Mouse (Mus musculus) heart, embryonic 15.5 days (tissue): ENCODE measurements around the gene Zdhhc7. TPM values are rescaled to one million over a fixed set of nuclear protein-coding genes. Genes with fewer than 3 reads are reported as not detected.

Experiments used
- ATAC-seq: fragments of 200-750 bp; cut with Nextera tagmentation; replicated peaks from 2 replicates; pipeline ENCODE4 v1.8.0; 2017; ENCODE audit warnings: low read depth, moderate TSS enrichment; ENCODE audit not compliant: insufficient number of reproducible peaks, insufficient read depth, low FRiP score
- H3K27ac ChIP-seq: fragments of 300-500 bp; sonication (generic); 2 replicates; pipeline ENCODE4 v1.5.1; 2015; ENCODE audit warnings: mild to moderate bottlenecking, inconsistent platforms
- H3K27me3 ChIP-seq: fragments of 300-500 bp; sonication (generic); 2 replicates; pipeline ENCODE4 v1.6.1; 2015; ENCODE audit warnings: inconsistent platforms
- H3K36me3 ChIP-seq: fragments of 300-500 bp; sonication (generic); 2 replicates; pipeline ENCODE4 v1.6.1; 2015; ENCODE audit warnings: mild to moderate bottlenecking, inconsistent platforms
- H3K4me1 ChIP-seq: fragments of 300-500 bp; sonication (generic); replicated peaks from 2 replicates; pipeline ENCODE4 v1.6.1; 2015; ENCODE audit warnings: inconsistent platforms
- H3K4me2 ChIP-seq: fragments of 300-500 bp; sonication (generic); 2 replicates; pipeline ENCODE4 v1.6.1; 2015; ENCODE audit warnings: inconsistent platforms, mild to moderate bottlenecking, moderate library complexity
- H3K4me3 ChIP-seq: fragments of 300-500 bp; sonication (generic); 2 replicates; pipeline ENCODE4 v1.5.1; 2015; ENCODE audit warnings: mild to moderate bottlenecking, inconsistent platforms
- H3K9ac ChIP-seq: fragments of 300-500 bp; sonication (generic); 2 replicates; pipeline ENCODE4 v1.6.1; 2015; ENCODE audit warnings: mild to moderate bottlenecking, inconsistent platforms
- H3K9me3 ChIP-seq: fragments of 300-500 bp; sonication (generic); replicated peaks from 2 replicates; pipeline ENCODE4 v1.6.1; 2016; ENCODE audit warnings: inconsistent platforms
- WGBS: fragments of 180-500 bp; shearing (Covaris S2); methylation state at CpG from one replicate; pipeline ENCODE4 v1.1.7; 2015; ENCODE audit warnings: mixed read lengths; 5-methylcytosine and 5-hydroxymethylcytosine counted together
- polyA plus RNA-seq: library from polyadenylated mRNA; unstranded; fragments of >200 nt; fragmentation: Nextera tagmentation; extraction: Ambion mirVana; gene quantifications from 2 replicates; pipeline ENCODE4 v1.2.1, GENCODE M21; 2015

Zdhhc7 gene
- polyA plus RNA-seq, 1 experiment from 2014 or later = 30.7 TPM

DNA sequence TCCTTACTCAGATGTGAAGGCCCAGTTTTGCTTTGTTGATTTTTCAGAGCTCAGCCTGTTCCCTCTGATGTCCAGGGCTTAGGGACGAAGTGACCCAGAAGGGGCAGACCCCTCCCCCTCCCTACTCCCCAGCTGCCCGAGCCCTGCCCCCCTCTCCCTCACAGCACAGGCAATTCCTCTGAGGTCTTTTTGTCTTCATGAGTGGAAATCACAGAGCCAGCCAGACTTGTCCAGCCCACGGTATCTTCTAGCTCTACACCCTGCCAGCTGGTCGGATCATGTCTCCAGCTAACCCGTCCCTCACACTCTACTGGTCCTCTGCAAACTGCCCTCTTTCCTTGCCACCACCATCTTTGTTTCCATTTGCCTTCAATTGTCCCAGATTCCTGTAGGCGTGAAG, 66.8 kb downstream of the Zdhhc7 start:
- 62% methylated on average over 6 of the region's 6 CpGs for WGBS
- Histone ChIP-seq H3K36me3 (no peaks in the 10 kb centered on the region), H3K4me2 (no peak overlapping the region), H3K9me3 (no peaks in the 10 kb centered on the region), H3K4me3 (no peak overlapping the region), H3K4me1 (peaks cover 24% of the 10 kb centered on the region), H3K27ac (no peak overlapping the region), H3K9ac (no peak overlapping the region), H3K27me3 (peaks cover 13% of the 10 kb centered on the region; the same call in 1 of the 2 replicates)
- no peak for ATAC-seq

DNA sequence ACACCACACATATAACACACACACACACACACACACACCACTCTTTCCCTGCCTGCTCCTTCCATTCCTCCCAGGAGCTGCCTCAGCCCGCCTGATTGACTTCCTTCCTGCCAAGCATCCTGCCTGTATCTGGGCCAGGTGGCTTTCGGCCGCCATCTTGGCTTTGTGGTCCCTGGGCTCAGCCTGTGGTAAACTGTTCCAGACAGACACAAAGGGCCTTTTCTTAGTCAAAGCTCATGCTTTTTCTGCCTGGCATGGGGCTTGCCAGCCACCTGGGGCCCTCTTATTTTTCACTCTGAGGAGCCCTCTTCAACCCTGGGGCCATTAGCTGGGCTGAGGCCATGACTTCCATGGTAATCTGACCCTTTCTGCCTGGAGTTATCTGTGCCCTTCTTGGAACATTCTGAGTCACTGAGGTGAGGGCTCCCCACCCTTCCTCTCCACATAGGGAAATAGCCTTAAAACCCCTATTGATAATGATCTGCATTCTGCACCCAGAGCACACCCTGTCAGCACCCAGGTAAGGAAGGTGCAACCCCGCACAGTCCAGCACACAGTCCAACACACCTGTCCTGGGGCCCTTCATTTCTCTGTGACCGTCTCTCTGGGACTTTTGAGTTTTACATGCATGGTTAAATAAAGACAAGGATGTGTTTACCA, 68.6 kb downstream of the Zdhhc7 start:
- Histone ChIP-seq H3K27me3 (peaks cover 4% of the 10 kb centered on the region; the same call in 1 of the 2 replicates), H3K4me2 (no peak overlapping the region), H3K4me1 (peaks cover 20% of the 10 kb centered on the region), H3K9ac (no peak overlapping the region), H3K9me3 (no peaks in the 10 kb centered on the region), H3K36me3 (no peaks in the 10 kb centered on the region), H3K4me3 (no peak overlapping the region), H3K27ac (no peak overlapping the region)
- ATAC-seq = no peak
- WGBS = 82% methylated on average over 5 of the region's 5 CpGs

Other genes with a start within 250 kb of the Zdhhc7 start
- gene Klhl36, start 239.2 kb downstream of the Zdhhc7 start, polyA plus RNA-seq = 9.1 and 10.3 TPM in 2 replicates
- 72.3 and 96.3 TPM in 2 replicates for gene Usp10, start 191.1 kb downstream of the Zdhhc7 start, polyA plus RNA-seq
- gene Gm20388, start 190.6 kb downstream of the Zdhhc7 start, polyA plus RNA-seq = 2.2 TPM in 1 of 2 replicates, not detected in the other
- 3.4 and 4.7 TPM in 2 replicates for gene Crispld2, start 109.0 kb downstream of the Zdhhc7 start, polyA plus RNA-seq
- 6.6 and 8.3 TPM in 2 replicates for gene 6430548M08Rik, start 12.7 kb upstream of the Zdhhc7 start, polyA plus RNA-seq
- 0.36 and 0.38 TPM in 2 replicates for gene Fam92b, start 76.0 kb upstream of the Zdhhc7 start, polyA plus RNA-seq
- gene Gse1, start 127.0 kb upstream of the Zdhhc7 start, polyA plus RNA-seq = 8.9 and 10.8 TPM in 2 replicates